Mouse (Mus musculus): ENCODE results near the gene Mpp3.

GRCm38 (mm10) chr11:102026694-102027360, 1.4 kb downstream of the Mpp3 start:
- TF ChIP-seq CTCF (IDR thresholded peaks at IDR 0.05; ENCODE audit: extremely low read depth, insufficient read depth, low read length) (no peak), POLR2A (IDR thresholded peaks at IDR 0.05; ENCODE audit: extremely low read depth, insufficient read depth, low read length) (0 out of 2 replicates have a peak, but pooled peaks have one; percentile 26)

All from cortical plate, adult 2 months (tissue).